Mouse (Mus musculus) macrophage (primary cell): Measurements from ENCODE around the gene Wif1. TPM values are rescaled to one million over a fixed set of nuclear protein-coding genes. Genes with fewer than 3 reads are reported as not detected.

ENCODE experiments used
- H3K27ac ChIP-seq: fragments of 350-480 bp; formaldehyde crosslinking; 2 replicates; pipeline ENCODE4 v1.9.0; 2021
- H3K36me3 ChIP-seq: fragments of 350-480 bp; formaldehyde crosslinking; 2 replicates; pipeline ENCODE4 v1.9.0; 2021; ENCODE audit errors: inconsistent target
- H3K4me3 ChIP-seq: fragments of 350-480 bp; formaldehyde crosslinking; 2 replicates; pipeline ENCODE4 v1.9.0; 2021; ENCODE audit errors: inconsistent target
- H3K79me2 ChIP-seq: fragments of 350-480 bp; formaldehyde crosslinking; 2 replicates; pipeline ENCODE4 v1.9.0; 2021; ENCODE audit errors: inconsistent target
- WGBS: methylation state at CpG from one replicate; pipeline ENCODE4 v1.1.7; 2026; ENCODE audit warnings: inconsistent platforms; ENCODE audit not compliant: missing documents; 5-methylcytosine and 5-hydroxymethylcytosine counted together
- polyA plus RNA-seq: library from polyadenylated mRNA; stranded (reverse); fragments of 250-400 nt; gene quantifications from 3 replicates; pipeline ENCODE4 v1.2.4, GENCODE M21; 2018; ENCODE audit warnings: inconsistent platforms

Wif1 gene
- polyA plus RNA-seq, 1 experiment from 2014 or later: not detected

- Histone ChIP-seq H3K27ac (no peak overlapping the region), H3K79me2 (no peaks in the 10 kb centered on the region), H3K36me3 (no peaks in the 10 kb centered on the region), H3K4me3 (no peak overlapping the region)
- 89% methylated on average over 6 of the region's 6 CpGs for WGBS
Observed at GRCm38 (mm10) chr10:121056823-121057222, 23.1 kb downstream of the Wif1 start.

GRCm38 (mm10) chr10:121059043-121060003 lies 25.6 kb downstream of the Wif1 start:
- Histone ChIP-seq H3K36me3 (no peaks in the 10 kb centered on the region), H3K4me3 (no peak overlapping the region), H3K27ac (no peak overlapping the region), H3K79me2 (no peaks in the 10 kb centered on the region)
- WGBS: 92% methylated on average over 23 of the region's 23 CpGs

GRCm38 (mm10) chr10:121061336-121061835 lies 27.6 kb downstream of the Wif1 start:
- H3K27ac ChIP-seq: no peak overlapping the region

DNA sequence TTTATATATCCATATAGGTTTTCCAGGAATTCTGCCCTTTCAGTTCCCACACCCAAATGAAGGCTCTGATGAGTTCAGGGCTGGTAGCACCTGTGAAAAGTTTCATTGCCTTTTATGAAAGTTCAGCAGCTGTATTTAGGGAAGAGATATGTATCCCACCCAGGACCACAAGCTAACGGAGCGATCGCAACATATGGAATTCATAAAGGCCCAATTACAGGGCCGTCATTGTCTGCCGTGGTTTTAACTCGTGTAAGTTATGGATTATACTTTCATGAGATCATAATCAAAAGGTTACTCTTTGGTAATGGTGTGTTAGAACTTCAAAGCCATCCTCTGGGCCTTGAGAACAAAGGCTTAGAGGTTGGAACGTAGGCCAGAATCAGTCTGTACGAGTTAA lies 28.9 kb downstream of the Wif1 start:
- H3K27ac ChIP-seq: no peak overlapping the region
- no peaks in the 10 kb centered on the region for H3K79me2 ChIP-seq
- H3K4me3 ChIP-seq: no peak overlapping the region
- no peaks in the 10 kb centered on the region for H3K36me3 ChIP-seq
- WGBS: 100% methylated on average over 8 of the region's 8 CpGs

More at GRCm38 (mm10) chr10:121061336-121061835, 27.6 kb downstream of the Wif1 start:
- H3K4me3 ChIP-seq: no peak overlapping the region
- H3K79me2 ChIP-seq: no peaks in the 10 kb centered on the region
- WGBS: 98% methylated on average over 5 of the region's 5 CpGs
- H3K36me3 ChIP-seq: no peaks in the 10 kb centered on the region

DNA sequence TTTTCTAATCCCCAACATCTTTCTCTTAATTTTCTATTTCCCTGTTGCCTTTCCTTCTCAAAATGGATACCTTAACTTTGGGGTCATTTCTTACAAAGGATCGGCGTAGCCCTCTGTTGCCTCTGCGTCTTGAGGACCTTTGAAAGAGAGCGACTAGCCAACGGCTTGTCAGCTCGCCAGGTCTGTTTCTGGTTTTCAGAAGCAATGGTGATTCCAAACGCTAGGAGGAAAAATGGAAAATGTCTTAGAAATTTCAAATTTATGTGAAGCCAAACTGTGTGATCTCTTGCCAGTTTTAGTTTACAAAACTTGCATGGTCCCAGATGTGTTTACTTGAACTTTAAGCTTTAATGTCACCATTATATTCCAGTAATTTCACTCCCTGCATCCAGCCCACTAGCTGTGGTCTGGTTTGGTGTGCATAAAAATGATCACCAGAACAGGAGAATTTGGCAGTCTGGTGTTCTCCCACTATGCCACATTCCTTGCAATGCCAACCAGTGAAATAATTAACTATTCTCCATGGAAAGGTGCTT lies 33.7 kb downstream of the Wif1 start:
- no peaks in the 10 kb centered on the region for H3K36me3 ChIP-seq
- H3K4me3 ChIP-seq: no peak overlapping the region
- H3K27ac ChIP-seq: no peak overlapping the region
- no peaks in the 10 kb centered on the region for H3K79me2 ChIP-seq
- whole genome bisulfite sequencing: 93% methylated on average over 7 of the region's 7 CpGs

DNA sequence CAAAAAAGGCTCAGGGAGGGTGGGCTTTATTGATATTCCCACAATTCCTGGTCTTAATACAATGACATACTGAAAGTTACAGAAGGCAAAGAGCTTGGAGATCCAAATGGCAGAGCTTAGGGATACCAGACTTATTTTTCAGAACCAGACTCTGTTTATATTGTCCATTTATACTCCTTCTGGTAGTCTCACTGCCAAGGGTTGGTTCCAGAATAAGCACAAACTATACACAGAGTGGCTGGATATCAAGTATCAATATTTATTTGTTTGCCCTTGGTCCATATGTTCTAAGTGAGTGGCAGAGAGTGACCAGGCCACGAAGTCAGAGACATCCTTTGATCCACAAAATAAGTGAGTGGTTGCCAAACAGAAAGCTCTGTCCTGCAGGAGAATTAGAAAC lies 34.2 kb downstream of the Wif1 start:
- WGBS: 36% methylated on average over 1 of the region's 1 CpGs
- Histone ChIP-seq H3K36me3 (no peaks in the 10 kb centered on the region), H3K4me3 (no peak overlapping the region), H3K27ac (no peak overlapping the region), H3K79me2 (no peaks in the 10 kb centered on the region)

GRCm38 (mm10) chr10:121070742-121071141 lies 37.0 kb downstream of the Wif1 start:
- Histone ChIP-seq H3K79me2 (no peaks in the 10 kb centered on the region), H3K4me3 (no peak overlapping the region), H3K36me3 (no peaks in the 10 kb centered on the region), H3K27ac (no peak overlapping the region)
- 74% methylated on average over 7 of the region's 7 CpGs for WGBS

DNA sequence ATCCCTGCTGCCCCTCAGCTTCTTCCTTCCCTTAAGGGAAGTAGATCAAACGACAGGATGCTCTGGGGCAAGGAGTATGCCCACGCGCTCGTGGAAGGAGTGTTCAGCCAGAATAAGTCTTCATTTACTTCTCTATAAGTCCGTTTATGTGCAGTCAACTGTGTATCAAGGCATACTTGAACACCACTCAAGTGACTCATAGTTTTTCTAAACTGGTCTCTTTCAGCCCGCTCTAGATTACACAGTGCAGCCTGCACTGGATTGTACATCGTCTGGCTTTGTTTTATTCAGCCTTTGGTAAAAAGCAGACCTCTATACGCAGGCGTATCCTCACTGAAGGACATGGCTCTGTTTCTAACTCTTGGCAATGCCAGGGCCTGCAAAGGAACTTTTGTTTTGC lies 46.7 kb downstream of the Wif1 start:
- H3K27ac ChIP-seq: no peak overlapping the region
- H3K36me3 ChIP-seq: no peaks in the 10 kb centered on the region
- WGBS: 62% methylated on average over 9 of the region's 9 CpGs
- no peak overlapping the region for H3K4me3 ChIP-seq
- no peaks in the 10 kb centered on the region for H3K79me2 ChIP-seq

GRCm38 (mm10) chr10:121082881-121083280 lies 49.1 kb downstream of the Wif1 start:
- Histone ChIP-seq H3K79me2 (no peaks in the 10 kb centered on the region), H3K36me3 (no peaks in the 10 kb centered on the region), H3K4me3 (no peak overlapping the region), H3K27ac (no peak overlapping the region)
- WGBS: 97% methylated on average over 4 of the region's 4 CpGs

- no peak overlapping the region for H3K4me3 ChIP-seq
- WGBS: 77% methylated on average over 10 of the region's 10 CpGs
- no peak overlapping the region for H3K27ac ChIP-seq
- no peaks in the 10 kb centered on the region for H3K36me3 ChIP-seq
- no peaks in the 10 kb centered on the region for H3K79me2 ChIP-seq
Observed at GRCm38 (mm10) chr10:121083512-121083911, 49.8 kb downstream of the Wif1 start.

DNA sequence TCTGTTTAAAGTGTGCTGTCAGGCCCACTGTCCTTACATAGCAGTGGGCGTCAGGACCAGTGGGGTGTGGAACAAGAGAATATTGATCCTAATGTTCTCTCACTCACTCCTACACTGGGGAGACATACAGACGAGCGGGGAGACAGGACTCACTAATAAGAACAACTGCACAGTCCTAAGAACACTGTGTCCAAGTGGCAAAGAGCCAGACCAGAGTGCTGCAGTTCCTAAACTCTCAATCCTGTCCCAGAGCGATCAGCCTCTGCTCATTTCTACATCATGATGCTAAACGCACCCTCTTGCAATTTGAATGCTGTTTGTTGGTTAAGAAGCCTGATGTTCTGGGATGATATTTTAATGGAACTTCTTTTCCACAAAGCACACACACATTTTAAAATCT lies 54.9 kb downstream of the Wif1 start:
- Histone ChIP-seq H3K79me2 (no peaks in the 10 kb centered on the region), H3K27ac (no peak overlapping the region), H3K4me3 (no peak overlapping the region), H3K36me3 (no peaks in the 10 kb centered on the region)
- WGBS: 86% methylated on average over 5 of the region's 5 CpGs

- WGBS: 3% methylated on average over 6 of the region's 6 CpGs
Observed at GRCm38 (mm10) chr10:121089312-121089711, 55.6 kb downstream of the Wif1 start.

GRCm38 (mm10) chr10:121090006-121090405 lies 56.2 kb downstream of the Wif1 start:
- Histone ChIP-seq H3K4me3 (no peak overlapping the region), H3K36me3 (no peaks in the 10 kb centered on the region), H3K79me2 (no peaks in the 10 kb centered on the region), H3K27ac (no peak overlapping the region)
- 4% methylated on average over 8 of the region's 8 CpGs for WGBS

More at GRCm38 (mm10) chr10:121089312-121089711, 55.6 kb downstream of the Wif1 start:
- H3K4me3 ChIP-seq: no peak overlapping the region
- H3K79me2 ChIP-seq: no peaks in the 10 kb centered on the region
- no peak overlapping the region for H3K27ac ChIP-seq
- H3K36me3 ChIP-seq: no peaks in the 10 kb centered on the region

DNA sequence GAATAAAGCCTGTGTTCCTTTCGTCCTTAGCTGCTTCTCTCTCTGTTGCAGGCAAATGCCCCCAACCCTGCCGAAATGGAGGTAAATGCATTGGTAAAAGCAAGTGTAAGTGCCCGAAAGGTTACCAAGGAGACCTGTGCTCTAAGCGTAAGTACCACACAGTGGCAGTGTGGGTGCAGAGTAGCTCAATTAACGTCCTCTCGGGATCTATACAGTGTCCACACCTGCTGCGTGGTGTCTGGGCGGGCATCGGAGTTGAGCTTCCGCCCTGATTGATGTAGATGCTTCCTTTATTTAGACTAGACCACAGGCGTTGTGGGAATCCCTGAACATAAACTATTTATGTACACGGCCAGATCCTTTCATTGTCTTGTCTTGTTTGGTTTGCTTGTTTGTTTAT lies 62.2 kb downstream of the Wif1 start:
- Histone ChIP-seq H3K36me3 (no peaks in the 10 kb centered on the region), H3K27ac (no peak overlapping the region), H3K79me2 (no peaks in the 10 kb centered on the region), H3K4me3 (no peak overlapping the region)
- WGBS: 61% methylated on average over 12 of the region's 12 CpGs

GRCm38 (mm10) chr10:121098263-121098662 lies 64.5 kb downstream of the Wif1 start:
- Histone ChIP-seq H3K27ac (no peak overlapping the region), H3K36me3 (no peaks in the 10 kb centered on the region), H3K4me3 (no peak overlapping the region), H3K79me2 (no peaks in the 10 kb centered on the region)
- 86% methylated on average over 12 of the region's 12 CpGs for whole genome bisulfite sequencing
